Mouse (Mus musculus) right cerebral cortex, postnatal 25 days (tissue): Measurements from ENCODE around the gene Ubash3a.

Experiments used
- DNase-seq: peaks from one replicate; pipeline ENCODE4 v3.0.0; 2022

Gene Ubash3a

DNA sequence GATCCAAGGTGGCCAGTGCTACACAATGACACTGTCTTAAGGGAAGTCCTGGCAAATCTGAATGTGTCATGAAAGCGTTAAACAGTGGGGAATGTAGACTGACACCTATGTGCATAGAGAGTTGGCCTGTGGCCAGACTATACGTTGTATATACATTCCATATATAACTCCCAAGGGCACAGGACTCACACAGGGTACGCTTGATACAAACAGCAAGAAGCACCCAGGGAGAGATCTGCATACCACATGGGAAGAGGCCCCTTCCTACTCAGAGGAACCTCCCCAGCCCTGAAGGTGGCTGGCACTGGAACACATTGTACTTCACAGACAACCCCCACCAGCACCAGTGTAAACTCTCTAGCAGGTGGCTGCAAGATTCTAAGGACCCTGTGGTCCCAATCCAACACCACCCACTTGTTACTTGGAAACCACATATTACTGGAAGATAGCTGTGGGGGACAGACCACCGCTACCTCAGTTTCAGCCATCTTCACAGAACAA, 15.2 kb downstream of the Ubash3a start:
- DNase-seq, result no peak

DNA sequence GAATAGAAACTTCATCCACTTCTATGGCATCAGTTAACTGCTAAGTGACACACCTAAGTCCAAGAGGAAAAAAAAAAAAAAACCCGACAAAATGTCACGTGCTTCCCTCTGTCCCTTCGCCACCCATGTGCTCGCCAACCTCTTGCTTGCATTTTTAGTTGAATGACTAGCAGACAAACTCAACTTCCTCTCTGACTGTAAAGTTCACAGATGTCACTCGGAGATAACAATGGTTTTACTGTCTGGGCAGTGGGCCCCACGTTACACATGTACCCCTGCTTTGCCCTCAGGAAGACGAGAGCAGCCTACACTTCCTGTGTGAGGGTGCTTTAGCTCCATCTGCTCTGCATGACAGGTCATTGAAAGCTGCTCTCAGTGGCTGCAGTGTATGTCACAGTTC, 16.2 kb downstream of the Ubash3a start:
- DNase-seq, result no peak

DNA sequence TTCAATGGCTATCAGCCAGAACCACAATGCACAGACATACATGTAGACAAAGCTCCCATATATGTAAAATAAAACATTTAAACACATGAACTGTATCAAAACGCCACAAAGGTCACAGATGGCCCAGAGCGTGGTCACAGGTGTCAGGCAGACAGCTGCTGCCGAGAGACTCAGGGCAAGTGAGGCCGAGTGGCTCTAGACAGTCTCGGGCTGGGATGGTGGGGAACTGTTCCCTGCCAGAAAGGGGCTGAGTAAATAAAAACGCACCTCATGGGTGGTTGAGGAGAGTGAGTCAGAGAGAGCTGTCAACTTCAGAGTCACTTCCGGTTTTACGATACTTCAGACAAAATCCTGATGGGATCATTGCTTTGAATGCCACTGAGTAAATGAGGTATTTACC, 16.9 kb downstream of the Ubash3a start:
- no peak for DNase-seq

DNA sequence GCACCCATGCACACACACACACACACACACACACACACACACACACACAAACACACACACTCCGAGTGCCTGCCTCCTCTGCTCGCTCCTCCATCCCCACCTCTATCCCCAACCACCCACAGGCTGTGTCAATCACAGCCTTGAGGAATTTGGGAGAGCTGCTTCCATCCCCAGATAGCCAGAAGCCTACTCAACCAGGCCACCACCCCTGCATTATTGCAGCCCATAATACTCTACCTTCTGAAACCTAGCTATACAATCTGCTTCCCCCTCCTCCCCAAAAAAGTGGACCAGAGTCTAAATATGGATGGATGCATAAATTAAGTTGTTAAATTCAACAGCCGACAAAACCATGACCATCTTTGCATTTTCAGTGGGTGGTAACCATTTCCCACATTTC, 18.7 kb downstream of the Ubash3a start:
- peak; percentile 18 for DNase-seq

DNA sequence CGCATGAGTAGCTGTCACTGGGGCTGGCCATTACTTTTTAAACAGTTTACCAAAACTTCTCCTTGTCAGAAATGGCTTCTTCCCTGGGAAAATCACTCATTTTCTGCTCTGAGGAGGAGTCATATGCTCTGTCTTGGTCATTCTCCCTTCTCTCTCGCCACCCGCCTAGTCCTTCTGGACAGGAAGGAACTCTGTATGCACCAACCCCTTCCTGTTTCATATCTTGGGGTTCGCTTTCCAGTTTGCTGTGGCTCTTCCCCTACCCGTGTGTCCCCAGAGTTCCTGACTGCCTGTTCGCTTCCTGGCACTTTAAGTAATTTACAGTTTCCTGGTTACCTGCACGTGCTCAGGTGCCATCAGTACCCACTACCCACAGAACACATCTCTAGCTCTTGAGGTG, 19.3 kb downstream of the Ubash3a start:
- DNase-seq, result no peak

DNA sequence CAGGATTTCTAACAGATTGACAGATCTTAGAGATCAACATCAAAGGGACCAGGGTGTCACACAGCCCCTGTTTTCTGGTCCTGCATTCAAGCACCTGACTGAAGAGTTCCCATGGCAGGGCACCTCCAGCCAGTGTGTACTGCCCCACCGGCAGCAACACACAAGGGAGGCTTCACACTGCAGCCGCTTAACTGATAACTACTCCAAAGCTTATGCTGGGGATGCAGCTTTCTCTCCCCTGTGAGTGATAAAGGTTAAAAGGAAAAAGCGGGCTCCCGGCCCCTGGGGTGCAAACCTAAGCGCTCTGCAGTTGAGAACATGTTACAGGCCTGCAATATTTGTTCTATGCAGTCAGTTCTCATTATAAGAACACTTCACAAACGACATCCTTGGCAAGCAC, 24.1 kb downstream of the Ubash3a start:
- DNase-seq, result no peak

DNA sequence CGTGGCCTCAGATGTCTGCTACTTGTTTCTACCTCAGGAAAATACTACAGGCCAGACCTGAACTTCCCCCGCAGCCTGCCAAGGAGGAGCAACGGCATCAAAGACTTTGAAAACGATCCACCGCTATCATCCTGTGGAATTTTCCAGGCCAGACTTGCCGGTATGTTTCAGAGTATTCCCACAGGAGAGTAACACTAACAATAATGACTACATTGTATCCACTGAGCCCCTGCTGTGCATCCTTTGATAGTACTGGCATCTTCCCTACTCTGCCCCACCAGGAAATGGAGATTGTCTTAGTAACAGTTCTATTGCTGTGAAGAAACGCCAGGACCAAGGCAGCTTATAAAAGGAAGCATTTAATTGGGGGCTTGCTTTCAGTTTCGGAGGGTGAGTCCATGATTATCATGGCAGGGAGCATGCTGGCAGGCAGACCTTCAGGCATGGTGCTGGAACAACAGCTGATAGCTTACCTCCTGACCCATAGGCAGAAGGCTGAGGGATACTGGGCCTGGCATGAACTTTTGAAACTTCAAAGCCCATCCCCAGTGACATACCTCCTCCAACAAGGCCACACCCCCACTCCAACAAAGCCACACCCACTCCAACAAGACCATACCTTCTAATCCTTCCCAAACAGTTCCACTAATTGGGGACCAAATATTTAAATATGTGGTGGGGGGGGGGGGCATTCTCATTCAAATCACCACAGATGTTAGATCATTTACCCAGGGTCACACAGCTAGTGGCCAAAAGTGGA, 24.8 kb downstream of the Ubash3a start:
- DNase-seq, result no peak

DNA sequence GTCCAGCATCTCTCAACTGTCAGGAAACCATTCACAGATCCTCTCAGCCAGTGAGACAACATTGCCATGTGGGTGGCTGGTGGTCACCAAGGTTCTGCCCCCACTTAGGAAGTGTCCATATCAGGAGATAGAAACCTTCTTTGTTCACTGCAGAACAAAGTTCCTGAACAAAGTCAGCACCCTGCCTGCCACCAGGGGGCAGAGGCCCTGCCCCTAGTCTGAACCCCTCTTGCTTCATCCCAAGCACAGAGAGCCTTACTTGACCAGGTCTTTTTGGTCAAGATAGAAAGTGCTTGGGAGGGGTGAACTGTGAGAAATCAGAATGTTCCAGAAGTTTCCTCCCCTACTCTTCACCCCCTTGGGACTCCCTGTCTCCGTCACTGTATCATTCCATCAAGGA, 28.2 kb downstream of the Ubash3a start:
- no peak for DNase-seq

DNA sequence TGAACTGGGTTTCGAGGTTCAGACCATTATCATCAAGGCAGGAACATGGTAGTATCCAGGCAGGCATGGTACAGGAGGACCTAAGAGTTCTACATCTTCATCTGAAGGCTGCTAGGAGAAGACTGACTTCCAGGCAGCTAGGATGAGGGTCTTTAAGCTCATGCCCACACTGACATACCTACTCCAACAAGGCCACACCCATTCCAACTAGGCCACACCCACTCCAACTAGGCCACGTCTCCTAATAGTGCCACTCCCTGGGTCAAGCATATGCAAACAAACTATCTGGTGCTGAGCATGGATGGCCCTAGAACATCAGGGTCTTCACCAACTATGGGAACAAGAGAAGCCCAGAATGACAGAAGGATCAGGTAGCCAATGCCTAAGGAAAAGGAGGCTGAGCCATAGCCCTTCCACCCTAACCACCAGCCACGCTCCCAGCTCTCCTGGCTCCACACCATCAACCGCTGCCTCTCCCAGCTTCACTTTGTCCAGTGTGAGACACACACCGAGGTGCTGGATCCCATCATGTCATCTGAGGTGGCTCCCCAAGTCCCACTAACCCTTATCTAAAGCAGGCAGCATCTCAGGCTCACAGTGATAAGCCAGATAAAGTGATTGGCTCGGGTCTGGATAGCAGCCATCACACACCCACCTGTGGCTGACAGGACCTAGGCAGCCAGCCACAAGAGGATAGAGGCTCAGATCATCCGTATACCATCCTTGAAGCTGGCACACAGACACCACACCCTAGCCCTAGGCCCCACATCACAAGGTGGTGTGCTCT, 30.8 kb downstream of the Ubash3a start:
- DNase-seq, result peak; percentile 0

DNA sequence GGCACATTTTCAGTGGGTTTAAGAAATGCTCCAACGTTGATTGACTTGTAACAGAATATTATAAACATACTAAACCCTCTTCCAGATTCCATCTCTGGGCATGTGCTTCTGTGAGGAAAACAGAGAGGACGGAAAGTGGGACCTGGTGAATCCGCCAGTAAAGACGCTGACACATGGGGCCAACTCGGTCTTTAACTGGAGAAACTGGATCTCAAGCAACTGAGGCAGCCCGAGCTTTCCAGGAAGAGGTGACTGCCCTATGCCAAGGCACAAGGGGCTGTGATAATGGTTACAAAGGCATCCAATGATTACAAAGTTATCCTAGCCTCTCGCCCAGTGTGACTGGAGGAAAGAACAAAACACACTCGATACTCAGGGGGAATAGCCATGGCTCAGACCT, 33.5 kb downstream of the Ubash3a start:
- no peak for DNase-seq

DNA sequence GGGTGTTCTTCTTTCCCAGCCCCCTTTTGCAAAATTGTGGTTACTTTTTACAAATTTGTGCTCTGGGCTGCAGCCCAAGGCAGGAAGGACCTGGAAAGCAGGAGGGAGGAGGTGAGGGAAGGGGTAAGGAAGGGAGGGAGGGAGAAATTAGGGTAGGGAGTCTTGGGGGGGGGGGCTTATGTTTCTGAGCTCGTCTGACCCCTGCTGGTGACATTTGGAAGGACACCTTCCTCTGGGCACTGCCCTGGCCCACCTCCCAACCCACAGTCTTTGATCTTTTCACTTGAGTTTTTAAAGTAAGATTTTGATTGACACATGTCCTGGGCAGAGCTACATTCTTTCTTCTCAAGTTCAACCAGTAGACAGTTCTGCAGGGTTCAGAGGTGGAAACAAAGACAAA, 35.1 kb downstream of the Ubash3a start:
- no peak for DNase-seq

DNA sequence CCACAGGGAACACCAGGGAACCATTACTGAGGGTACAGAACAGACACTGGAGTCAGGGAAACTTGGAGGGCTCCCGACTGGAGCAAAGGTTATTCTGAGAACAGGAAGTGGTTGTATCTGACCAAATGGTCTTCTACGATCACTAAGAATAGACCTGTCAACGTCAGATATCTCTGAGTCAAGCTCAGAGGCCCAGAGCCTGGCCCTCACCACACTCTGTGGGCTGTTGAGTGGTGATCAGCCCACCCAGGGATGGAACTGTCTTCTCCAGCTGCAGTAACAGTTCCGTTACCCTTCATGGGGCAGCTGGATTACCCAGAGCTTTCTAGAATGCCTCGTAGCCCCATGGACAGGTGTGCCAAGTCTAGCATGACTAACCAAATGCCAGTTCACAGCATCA, 37.6 kb downstream of the Ubash3a start:
- DNase-seq, result no peak

DNA sequence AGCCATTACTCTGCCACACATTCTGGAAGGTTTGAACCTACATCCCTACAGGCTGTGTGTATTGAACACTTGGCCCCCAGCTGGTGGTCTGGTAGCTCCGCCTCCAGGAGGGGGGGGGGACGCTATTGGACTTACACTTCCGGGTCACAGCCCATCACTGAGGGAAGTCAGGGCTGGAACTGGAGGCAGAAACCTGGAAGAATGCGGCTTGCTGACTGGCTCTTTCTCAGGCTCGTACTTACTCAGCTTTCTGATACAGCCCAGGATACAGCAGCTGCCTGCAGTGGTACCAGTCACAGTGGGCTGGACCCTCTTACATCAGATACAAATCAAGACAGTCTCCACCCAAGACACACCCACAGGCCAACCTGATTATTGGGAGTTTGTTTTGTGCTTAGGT, 39.5 kb downstream of the Ubash3a start:
- DNase-seq, result no peak

DNA sequence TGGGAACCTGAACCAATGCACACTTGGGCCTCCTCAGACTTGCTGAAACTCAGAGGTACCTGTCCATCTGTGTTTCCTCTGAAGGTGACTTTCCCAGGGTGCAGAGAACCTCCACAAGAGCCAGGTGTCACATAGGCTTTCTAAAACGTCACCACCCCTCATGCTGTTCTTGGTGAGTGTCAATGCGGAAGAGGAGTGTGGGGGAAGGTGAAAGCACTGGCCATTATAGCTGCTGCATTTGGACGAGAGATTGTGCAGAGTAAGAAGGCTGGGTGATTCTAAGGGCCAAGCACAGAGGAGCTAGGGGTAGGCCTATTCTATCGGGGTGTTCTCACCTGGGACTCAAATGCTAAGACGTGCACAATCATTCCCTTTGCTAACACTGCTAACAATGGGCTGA, 46.3 kb downstream of the Ubash3a start:
- no peak for DNase-seq

DNA sequence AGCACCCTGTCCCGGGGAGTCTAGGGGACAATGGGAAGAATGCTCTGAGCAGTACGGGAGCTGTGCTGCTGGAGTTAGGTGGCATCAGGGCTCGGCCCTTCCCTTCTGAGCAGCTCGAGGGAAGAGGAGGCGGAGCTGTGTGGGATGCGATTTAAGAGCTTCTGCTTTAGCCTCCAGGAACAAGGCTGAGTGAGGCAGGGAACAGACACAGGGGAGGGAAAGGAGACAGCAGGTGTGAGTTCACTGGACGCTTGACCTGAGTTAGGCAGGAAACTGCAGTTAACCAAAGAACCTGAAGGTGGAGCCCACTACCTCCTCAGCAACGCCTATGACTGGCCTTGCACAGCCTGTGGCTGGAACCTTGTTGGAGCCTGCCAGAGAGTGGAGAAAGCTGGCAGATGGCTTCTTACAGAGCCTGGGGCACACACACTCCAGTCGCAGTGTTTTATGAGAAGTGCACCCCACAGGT, 46.8 kb downstream of the Ubash3a start:
- DNase-seq, result peak; percentile 77

DNA sequence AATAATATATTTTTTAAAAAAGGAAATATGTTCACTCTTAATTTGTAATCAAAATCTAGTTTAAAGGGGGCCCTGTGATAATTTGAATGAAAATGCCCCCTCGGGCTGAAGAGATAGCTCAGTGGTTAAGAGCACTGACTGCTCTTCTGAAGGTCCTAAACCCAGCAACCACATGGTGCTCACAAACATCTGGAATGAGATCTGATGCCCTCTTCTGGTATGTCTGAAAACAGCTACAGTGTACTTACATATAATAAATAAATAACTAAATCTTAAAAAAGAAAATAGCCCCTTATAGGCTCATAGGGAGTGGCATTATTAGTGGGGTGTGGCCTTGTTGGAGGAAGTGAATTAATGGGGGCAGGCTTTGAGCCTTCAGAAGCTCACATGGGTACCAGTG, 49.5 kb downstream of the Ubash3a start:
- no peak for DNase-seq

DNA sequence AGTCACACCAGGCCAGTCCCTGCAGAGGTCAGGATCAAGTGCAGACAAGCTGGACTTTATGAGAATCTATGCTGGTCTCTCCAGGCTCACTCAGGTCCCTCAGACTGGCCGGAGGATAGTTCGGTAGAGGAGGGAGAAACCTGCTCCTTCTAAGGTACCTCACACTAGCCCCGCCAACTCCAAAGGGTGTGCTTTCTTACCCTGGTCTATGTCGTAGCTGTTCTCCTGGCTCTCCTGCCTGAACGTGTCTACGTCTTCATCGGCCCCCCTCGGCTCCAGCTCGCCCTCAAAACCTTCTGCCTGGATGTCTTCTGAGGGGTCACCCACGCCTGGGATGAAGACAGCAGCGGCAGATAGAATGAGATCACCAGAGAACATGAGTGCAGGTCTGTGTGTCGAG, 50.2 kb downstream of the Ubash3a start:
- DNase-seq, result peak; percentile 2

DNA sequence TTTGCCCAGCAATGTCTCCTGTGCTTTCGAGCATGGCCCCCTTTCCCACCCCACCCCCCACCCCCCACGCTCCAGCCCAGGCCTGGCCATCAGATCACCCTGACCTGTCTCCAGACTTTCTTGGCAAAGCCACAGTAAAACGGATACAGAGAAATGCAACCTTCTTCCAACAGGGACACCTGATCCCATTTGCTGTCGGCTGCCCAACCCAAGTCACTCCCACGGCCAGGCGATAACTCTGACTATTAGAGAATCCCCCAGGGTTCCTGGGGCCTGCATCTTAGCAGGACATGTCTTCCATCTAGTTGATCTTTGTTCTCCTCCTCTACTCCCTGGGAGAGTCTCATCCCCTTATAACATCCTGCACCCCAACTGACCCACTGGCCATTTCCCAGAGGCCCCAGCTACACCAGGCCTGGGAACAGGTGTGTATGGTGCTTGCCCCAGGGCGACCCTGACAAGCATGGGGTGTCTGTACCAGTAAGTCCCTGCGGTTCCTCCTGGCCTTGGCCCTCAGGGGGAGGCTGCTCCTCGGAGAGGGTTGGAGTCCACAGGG, 50.7 kb downstream of the Ubash3a start:
- DNase-seq, result peak; percentile 3

DNA sequence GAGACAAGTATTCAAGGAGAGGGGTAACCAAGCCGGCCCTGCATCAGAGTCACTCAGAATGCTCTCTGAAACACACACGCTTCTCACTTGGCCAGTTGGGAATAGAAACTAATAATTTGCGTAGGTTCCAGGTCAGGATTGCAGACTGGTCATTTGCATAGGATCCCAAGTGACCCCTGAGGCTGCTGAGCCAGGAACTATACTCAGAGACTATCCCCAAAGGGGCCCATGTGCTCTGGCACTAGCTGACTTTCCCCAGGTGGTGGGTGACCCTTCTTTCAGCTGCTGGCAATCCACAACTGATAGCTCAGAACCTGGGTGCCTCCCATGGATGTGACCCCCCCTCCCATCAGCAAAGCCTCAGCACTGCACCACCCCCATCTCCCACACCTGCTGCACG, 51.5 kb downstream of the Ubash3a start:
- DNase-seq, result no peak

DNA sequence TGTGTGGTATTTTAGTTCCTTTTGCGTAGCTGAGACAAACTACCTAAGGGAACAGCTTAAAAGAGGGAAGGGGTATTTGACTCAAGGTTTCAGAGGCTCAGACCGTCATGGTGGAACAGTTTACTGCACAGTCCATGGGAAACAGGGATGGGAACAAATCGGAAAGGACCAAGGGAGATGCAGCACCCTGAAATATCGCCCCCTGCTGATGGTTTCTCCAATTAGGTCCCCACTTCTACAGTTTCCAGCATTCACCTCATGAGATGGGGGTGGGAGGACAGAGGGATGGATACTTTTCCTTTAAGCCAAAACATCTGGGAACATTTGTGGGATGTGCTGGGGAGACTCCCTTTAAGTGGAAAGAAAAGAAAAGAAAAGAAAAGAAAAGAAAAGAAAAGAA, 52.2 kb downstream of the Ubash3a start:
- peak; percentile 2 for DNase-seq

DNA sequence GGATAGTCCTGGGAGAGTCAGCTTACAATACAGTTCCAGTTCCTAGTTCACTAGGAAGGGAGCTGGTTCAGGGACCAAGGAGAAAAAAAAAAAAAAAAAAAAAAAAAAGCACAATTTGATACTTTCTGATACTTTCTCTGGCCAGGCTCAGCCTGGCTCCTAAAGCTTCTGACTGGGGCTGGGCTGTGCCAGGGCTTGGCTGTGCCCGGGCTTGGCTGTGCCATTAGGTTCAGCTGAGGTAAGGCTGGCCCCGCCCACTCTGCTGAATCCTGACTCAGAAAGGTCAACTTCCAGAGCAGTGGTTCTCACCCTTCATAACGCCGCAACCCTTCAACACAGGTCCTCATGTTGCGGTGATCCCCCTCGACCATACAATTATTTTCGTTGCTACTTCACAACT, 52.8 kb downstream of the Ubash3a start:
- DNase-seq, result no peak

DNA sequence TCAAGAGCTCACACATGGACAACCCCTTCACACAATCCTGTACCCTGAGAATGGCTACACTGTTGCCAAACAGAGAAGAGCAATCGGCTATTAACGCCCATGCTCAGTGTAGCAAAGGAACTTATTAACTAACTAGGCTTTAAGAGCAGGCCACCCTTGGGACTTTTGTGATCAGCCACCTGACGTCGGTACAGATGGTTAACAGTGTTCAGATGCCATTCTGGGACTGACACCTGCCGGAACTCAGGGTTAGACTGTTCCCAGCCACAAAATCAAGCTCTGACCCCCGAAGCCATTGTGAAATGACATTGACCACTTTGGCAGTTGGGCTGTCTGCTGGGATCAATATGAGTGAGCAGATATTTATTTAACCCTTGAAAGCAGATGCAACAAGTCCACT, 53.7 kb downstream of the Ubash3a start:
- DNase-seq, result no peak

DNA sequence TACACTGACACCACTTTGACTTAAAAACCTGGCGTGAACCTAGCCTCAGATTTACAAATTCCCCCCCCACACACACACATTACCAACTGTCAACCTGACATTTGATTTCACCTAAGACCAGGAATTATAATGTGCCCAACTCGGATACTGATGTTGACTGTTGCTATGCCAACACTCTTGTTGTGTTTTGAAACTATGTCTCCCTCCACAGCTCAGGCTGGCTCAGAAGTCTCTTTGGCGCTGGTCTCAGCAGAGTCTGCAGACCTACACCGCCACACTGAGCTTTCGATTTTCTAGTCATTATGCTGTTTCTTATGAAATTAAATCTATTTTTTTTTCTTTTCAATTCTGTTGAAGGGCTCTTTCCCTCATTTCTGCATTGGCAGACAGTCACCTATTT, 55.0 kb downstream of the Ubash3a start:
- DNase-seq, result peak; percentile 2

DNA sequence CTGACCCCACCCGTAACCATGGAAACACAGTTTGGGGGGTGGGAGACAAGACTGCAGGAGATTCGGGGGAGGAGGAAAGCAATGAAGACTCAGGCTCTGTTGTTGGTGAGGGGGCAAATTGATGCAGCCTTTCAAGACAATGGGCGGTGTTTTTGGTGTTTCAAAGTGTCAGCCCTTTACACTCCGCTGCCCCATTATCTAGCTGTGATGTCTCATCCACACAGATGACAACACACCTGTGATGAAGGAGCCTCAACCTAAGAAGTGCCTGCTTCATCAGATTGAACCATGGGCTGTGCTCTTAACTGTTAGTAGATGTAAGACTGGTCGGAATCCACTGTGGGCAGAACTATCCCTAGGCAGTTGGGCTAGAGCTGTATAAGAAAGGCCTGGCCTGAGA, 56.1 kb downstream of the Ubash3a start:
- peak; percentile 3 for DNase-seq
